Mouse (Mus musculus): ENCODE data around the gene Cdc42ep5.

Cdc42ep5 gene

GRCm38 (mm10) chr7:4146241-4147180 is 18.1 kb downstream of the Cdc42ep5 start:
- DNase-seq (ENCODE audit: low spot score), result no peak

GRCm38 (mm10) chr7:4145552-4146190 is 19.0 kb downstream of the Cdc42ep5 start:
- DNase-seq (ENCODE audit: low spot score), result peak; percentile 53

- no peak for DNase-seq (ENCODE audit: low spot score)
Observed at GRCm38 (mm10) chr7:4144766-4145551, 19.7 kb downstream of the Cdc42ep5 start.

GRCm38 (mm10) chr7:4144046-4144445 is 20.6 kb downstream of the Cdc42ep5 start:
- no peak for DNase-seq (ENCODE audit: low spot score)

GRCm38 (mm10) chr7:4143506-4143905 is 21.2 kb downstream of the Cdc42ep5 start:
- DNase-seq (ENCODE audit: low spot score), result no peak

- no peak for DNase-seq (ENCODE audit: low spot score)
Observed at GRCm38 (mm10) chr7:4142796-4143445, 21.7 kb downstream of the Cdc42ep5 start.

- DNase-seq (ENCODE audit: low spot score), result no peak
Observed at GRCm38 (mm10) chr7:4141648-4142325, 22.9 kb downstream of the Cdc42ep5 start.

GRCm38 (mm10) chr7:4139391-4139790 is 25.3 kb downstream of the Cdc42ep5 start:
- DNase-seq (ENCODE audit: low spot score), result no peak

- DNase-seq (ENCODE audit: low spot score), result no peak
Observed at GRCm38 (mm10) chr7:4138671-4139070, 26.0 kb downstream of the Cdc42ep5 start.

GRCm38 (mm10) chr7:4138181-4138580 is 26.5 kb downstream of the Cdc42ep5 start:
- no peak for DNase-seq (ENCODE audit: low spot score)

- DNase-seq (ENCODE audit: low spot score), result no peak
Observed at GRCm38 (mm10) chr7:4137746-4138145, 26.9 kb downstream of the Cdc42ep5 start.

- DNase-seq (ENCODE audit: low spot score), result peak; percentile 98
Observed at GRCm38 (mm10) chr7:4136771-4137531, 27.7 kb downstream of the Cdc42ep5 start, which contains the start of gene Leng8. TSS of gene Leng8 (plus strand) at chr7:4137039.

- DNase-seq (ENCODE audit: low spot score), result no peak
Observed at GRCm38 (mm10) chr7:4136404-4136770, 28.3 kb downstream of the Cdc42ep5 start.

GRCm38 (mm10) chr7:4134911-4135310 is 29.7 kb downstream of the Cdc42ep5 start:
- no peak for DNase-seq (ENCODE audit: low spot score)

GRCm38 (mm10) chr7:4132998-4133397 is 31.7 kb downstream of the Cdc42ep5 start:
- no peak for DNase-seq (ENCODE audit: low spot score)

GRCm38 (mm10) chr7:4132581-4132980 is 32.1 kb downstream of the Cdc42ep5 start:
- no peak for DNase-seq (ENCODE audit: low spot score)

GRCm38 (mm10) chr7:4131964-4132363 is 32.7 kb downstream of the Cdc42ep5 start:
- no peak for DNase-seq (ENCODE audit: low spot score)

GRCm38 (mm10) chr7:4130686-4131452 is 33.8 kb downstream of the Cdc42ep5 start:
- peak; percentile 76 for DNase-seq (ENCODE audit: low spot score)

GRCm38 (mm10) chr7:4128860-4129259 is 35.8 kb downstream of the Cdc42ep5 start:
- DNase-seq (ENCODE audit: low spot score), result no peak

- no peak for DNase-seq (ENCODE audit: low spot score)
Observed at GRCm38 (mm10) chr7:4127894-4128293, 36.8 kb downstream of the Cdc42ep5 start.

Measured in ovary, postnatal 36 days (tissue).